Mouse (Mus musculus) left cerebral cortex, adult 2 months (tissue): ENCODE measurements around the gene Arntl. TPM values are rescaled to one million over a fixed set of nuclear protein-coding genes. Genes with fewer than 3 reads are reported as not detected.
"Not testable (repeated sequence)": the region's sequence is repeated elsewhere in the genome, so short reads cannot be mapped to it uniquely, and the experiment has no call there.

Source experiments
- DNase-seq, 2 experiments: peaks; one replicate each; pipeline ENCODE4 v3.0.0; 2021 to 2022; ENCODE audit warnings: low spot score in 2 of 2, mixed read lengths in 1 of 2; ENCODE audit errors: extremely low spot score in 1 of 2
- H3K27ac ChIP-seq: fragments of 200-600 bp; 2 replicates; pipeline ENCODE4 v1.8.1; 2022
- H3K4me3 ChIP-seq: fragments of 200-600 bp; 2 replicates; pipeline ENCODE4 v1.8.1; 2022
- CTCF ChIP-seq: fragments of 200-600 bp; IDR thresholded peaks from 2 replicates; pipeline ENCODE4 v1.8.1; 2022; ENCODE audit warnings: antibody characterized with exemption, mild to moderate bottlenecking, moderate library complexity
- intact Hi-C: fragments of 180-260 bp; cut with DNase I; formaldehyde crosslinking; loops from one replicate; pipeline ENCODE4 v1.15.1; 2025
- total RNA-seq, 2 experiments: library from RNA; stranded (reverse); gene quantifications; 2 replicates each; pipeline ENCODE4 v1.2.3; 2021

Arntl gene
- total RNA-seq, 2 experiments from 2014 or later = 41.6 to 50.4 TPM

DNA sequence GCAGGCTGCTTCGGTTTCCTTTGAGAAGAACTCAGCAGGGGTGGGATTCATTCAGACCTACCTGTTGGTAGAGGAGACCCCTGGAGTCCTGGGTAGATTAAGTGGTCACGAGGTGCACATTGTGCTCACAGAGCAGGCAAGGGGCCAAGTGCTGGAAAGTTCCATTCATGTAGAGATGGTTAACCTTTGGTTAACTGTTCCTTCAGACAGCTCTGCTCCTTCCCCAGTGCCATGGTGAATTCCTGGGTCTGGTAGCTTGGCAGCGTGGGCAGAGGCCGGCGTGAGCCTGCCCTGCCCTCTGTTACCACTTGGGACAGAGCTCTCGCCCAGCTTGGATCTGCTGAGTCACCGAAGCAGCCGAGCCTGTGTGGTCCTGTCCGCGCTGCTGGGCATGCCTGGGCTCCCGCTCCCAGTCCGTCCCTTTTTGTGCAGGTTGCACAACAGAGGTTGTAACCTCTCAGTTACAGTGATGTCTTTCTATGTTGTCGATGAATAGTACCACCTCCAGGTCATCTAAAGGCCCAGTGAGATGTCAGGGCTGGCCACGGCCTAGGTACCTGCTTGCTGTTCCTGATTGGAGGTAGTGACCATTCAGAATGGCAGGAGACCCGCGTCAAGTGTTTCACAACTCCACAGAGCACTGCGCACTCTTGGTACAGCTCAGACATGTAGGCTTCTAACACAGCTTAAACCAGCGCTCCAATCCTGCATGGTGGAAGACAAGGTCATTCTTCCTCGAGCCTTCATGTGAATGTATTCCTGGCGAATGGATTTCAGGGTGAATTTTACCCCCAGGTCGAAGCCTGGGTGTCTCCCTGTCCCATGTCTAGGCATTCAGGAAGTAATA lies 53.3 kb downstream of the Arntl start:
- intact Hi-C loops = loop anchor here (5.0 kb wide), 1 partner anchor 343 kb away; no protein-coding TSS in a partner anchor
- peak overlapping the region; percentile 4; the same call in 1 of the 2 replicates for H3K27ac ChIP-seq

DNA sequence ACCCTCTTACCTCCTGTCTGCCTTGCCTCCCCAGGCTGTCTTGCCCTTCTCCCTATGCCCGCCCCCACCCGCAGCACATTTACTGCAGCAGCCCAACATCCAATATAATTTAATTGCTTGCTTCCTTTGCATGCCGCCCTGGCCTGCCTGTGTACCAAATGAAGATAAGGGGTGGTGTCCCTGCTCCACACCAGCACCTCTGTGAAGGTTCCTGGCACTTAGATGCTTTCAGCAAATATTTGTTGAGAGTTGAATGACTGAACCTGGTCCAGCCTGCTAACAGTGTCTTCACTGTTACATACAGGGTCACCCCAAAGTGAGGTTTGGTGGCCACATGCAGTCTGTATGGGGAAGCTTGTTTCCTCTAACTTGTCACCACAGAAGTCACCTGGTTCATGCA lies 54.4 kb downstream of the Arntl start:
- DNase-seq = no peak
- peak overlapping the region; percentile 19; the same call in 1 of the 2 replicates for H3K27ac ChIP-seq
- TF ChIP-seq CTCF = no peak
- no peak overlapping the region for H3K4me3 ChIP-seq
- intact Hi-C loops = loop anchor here (5.0 kb wide), 1 partner anchor 344 kb away; no protein-coding TSS in a partner anchor

More for the DNA sequence above, 53.3 kb downstream of the Arntl start:
- no peak for DNase-seq
- no peak overlapping the region for H3K4me3 ChIP-seq
- peak; percentile 23; the same call in 1 of the 2 replicates for TF ChIP-seq CTCF

DNA sequence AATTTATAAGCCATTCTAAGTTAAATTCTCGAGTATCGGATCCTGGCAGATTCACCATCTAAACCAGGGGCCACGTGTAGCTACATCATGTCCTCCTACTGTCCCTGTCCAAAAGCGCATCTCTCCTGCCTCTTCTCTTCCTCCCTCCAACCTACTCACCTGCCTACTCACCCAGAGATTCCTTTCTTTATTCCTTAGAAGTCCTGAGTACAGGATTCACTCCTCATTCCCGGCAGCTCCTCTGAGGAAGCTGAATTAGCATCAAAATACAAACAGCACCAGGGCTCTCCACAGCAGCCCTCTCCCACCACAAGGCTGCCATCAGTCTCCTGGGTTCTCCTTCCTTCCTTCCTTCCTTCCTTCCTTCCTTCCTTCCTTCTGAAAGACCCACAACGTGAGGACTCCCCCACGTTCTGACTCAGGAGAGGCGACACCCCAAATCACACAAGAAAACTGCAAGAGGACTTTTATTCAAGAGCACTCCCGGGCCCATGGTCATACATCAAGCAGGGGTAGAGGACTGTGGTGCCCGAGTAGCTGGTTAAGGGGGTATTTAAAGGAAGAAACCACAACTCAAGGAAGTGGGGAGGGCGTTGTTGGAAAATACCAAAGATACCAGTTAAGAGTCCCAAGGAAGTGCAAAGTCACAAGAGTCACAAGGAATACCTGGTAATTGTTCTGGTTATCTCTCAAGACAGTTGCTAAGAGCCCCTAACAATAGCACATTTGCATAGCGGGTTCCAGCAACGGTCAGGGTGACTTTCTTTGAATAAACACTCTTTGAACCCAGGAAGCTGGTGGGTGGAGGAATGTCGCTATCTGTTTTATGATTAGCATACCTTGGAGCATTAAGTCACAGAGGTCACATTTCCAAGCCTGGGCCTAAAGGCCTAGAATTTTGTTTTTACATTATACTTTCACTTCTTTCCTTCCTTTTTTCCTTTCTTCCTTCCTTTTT lies 55.5 kb downstream of the Arntl start:
- H3K27ac ChIP-seq, H3K4me3 ChIP-seq, DNase-seq: not testable (repeated sequence)
- intact Hi-C loops = loop anchor here (5.0 kb wide), 1 partner anchor 345 kb away; no protein-coding TSS in a partner anchor

DNA sequence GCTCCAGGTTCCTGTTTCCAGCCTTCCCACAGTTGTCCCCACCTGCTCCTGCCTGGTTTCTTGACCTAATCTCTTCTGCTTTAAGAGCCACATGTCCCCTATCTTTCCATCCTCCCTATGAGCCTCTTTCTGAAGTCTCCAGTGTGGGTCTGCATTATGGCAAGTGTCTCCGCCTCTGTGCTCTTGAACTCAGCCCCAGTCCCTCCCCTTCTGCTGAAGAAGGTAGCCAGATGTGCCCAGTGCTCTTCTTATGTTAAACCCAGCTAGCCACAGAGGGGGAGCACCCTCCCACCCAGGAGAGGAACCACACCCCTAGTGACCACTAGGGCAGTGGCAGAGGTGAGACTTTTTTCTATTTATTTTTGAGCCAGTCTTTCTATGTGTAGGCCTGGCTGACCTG lies 56.7 kb downstream of the Arntl start:
- Histone ChIP-seq H3K4me3 (no peak overlapping the region), H3K27ac (no peak overlapping the region)
- no peak for DNase-seq
- intact Hi-C loops = loop anchor here (5.0 kb wide), 1 partner anchor 347 kb away; no protein-coding TSS in a partner anchor
- no peak for TF ChIP-seq CTCF

DNA sequence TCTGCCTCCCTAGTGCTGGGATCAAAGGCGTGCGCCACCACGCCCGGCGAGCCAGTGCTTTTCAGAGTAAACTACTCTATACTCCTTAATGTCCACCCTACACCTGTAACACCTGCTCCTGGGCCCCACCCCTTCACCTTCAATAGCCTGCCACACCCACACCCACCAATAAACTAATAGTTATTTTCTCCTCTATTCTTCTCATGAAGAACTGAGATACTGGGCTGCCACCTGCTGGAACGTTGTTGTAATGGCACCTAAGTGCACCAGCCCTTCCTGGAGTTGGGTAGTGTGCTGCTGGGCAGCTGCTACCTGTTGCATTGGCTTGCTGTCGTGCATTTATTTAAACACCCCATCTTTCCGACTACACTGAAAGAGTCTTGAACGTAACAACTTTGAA lies 61.0 kb downstream of the Arntl start:
- intact Hi-C loops = loop anchor here (1.0 kb wide), 1 partner anchor 125 kb away; no protein-coding TSS in a partner anchor
- no peak overlapping the region for H3K27ac ChIP-seq
- peak; percentile 59 to 64 for DNase-seq
- TF ChIP-seq CTCF = peak; percentile 82
- H3K4me3 ChIP-seq = no peak overlapping the region

DNA sequence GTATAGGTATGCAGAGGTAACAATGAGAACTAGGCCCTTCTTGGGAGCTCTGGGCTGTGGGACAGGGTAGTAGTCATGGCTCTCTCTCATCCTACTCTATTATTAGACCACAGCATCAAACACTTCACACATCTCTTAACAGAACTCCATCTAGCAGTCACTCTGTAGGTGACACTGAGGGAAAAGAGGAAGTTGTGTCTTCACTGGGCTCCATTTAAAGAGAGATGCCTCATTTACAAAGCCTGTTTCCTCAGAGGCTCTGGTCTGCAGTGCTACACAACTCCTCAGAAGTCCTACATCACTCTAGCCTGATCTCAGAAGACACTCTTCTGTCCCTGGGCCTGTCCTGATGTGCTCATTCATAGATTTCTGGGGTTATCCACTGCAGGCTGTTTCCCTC lies 61.8 kb downstream of the Arntl start:
- TF ChIP-seq CTCF = no peak
- intact Hi-C loops = no loop called here
- no peak overlapping the region for H3K4me3 ChIP-seq
- DNase-seq = no peak
- no peak overlapping the region for H3K27ac ChIP-seq

DNA sequence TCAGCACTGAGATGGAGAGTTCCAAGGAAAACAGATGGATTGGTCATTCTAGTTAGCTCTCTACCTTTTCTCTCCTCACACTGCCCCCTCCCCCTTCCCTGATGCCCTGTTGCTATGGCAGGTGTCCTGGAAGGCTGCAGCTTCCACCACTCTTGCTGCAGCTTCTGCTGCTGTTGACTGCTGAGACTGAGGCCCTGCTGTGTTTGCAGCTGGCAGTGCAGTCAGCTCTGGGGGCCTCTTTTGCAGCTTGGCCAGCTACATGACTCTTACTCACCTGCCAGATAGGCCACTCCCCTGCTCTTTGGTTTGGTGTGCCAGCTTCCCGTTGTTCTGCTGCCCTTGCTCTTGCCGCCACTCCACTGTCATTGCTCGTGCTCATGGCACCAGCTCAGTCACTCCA lies 62.7 kb downstream of the Arntl start:
- DNase-seq = no peak
- intact Hi-C loops = no loop called here

DNA sequence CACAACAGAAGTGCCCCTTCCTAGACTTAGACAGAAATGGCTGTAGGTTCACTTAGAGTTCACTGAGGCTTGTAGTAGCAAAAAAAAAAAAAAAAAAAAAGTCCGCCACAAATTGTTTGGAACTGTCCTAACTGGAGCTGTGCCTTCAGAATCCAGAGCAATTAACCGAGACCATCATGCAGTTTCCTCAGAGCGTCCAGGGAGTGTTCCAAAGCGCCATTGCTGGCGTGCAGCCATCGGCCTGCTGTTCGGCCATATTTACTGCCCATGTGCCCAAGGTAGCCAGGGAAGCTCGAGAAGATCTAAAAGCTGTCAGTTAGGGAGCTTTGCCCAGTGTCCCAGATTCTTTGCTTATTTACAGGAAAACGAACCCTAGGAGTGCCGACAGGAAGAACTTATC lies 63.3 kb downstream of the Arntl start:
- no peak overlapping the region for H3K27ac ChIP-seq
- DNase-seq = no peak
- no peak overlapping the region for H3K4me3 ChIP-seq
- intact Hi-C loops = no loop called here
- TF ChIP-seq CTCF = no peak

More for the DNA sequence above, 62.7 kb downstream of the Arntl start:
- H3K4me3 ChIP-seq = no peak overlapping the region
- H3K27ac ChIP-seq = no peak overlapping the region
- no peak for TF ChIP-seq CTCF

DNA sequence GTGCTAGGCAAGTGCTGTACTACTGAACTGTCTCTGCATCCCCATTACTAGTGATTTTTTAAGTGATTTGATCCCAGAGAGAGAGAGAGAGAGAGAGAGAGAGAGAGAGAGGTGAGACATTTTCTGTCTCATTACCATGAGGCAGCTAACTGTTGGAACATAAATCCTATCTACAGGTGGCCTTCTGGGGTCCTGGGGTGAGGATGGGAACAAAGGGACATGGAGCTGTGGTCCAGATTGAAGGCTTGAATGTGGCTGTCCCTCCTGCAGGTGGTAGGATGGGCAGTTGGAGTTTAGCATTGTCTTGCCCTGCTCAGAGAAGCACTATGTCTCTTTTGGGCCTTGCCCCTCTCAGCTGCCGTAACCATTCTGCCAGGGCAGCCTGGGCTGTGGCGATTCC lies 63.7 kb downstream of the Arntl start:
- Histone ChIP-seq H3K27ac (no peak overlapping the region), H3K4me3 (no peak overlapping the region)
- TF ChIP-seq CTCF = no peak
- intact Hi-C loops = no loop called here
- DNase-seq = no peak

DNA sequence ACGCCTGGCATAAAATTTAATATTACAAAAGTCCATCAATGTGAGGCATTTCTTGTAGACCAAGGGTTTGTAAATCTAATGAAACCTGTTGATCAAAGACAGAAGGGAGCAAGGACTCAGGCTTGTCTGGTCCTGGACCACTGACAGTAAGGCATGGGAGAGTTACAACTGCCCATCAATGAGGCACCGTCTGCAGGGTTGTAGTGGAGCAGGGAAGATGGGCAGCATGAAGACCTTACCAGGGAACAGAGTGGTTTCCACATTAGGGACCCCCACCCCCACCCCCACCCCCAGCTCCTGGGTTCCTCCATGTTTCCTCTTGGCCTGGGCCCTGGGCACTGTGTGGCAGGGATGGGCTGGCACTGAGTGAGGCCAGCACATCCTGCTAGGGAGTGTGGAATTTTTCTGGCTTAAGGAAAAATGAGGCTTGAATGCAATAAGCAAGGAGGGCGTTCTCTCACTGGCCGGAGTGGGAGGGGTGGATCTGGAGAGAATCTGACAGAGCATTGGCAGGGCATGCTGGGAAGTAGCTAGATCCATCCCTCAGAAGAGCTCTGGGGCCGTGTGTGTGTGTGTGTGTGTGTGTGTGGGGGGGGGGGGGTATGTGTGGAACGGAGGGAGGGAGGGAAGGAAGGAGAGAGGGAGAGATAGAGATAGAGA lies 65.2 kb downstream of the Arntl start:
- no peak for DNase-seq
- intact Hi-C loops = no loop called here
- TF ChIP-seq CTCF = no peak
- H3K4me3 ChIP-seq = no peak overlapping the region
- H3K27ac ChIP-seq = no peak overlapping the region

DNA sequence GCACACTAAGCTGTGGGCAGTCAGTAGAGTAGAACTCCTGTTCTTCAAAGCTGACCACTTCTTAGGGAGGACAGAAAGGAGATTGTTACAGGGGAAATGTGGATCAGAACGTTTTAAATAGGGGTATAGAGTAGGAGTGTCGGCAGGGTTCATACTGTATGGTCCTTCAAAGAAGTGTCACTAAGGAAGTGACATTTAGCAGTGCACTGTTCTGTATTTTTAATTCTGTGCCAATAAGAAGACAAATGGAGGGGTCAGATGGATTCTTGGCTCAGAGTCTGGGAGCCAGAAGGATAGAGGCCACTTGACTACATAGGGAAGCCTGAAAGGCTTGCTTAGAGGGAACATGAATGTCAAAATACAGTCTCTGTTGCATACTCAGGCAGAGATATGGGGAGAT lies 70.0 kb downstream of the Arntl start:
- intact Hi-C loops = no loop called here
- no peak for DNase-seq
- no peak for TF ChIP-seq CTCF
- H3K4me3 ChIP-seq = no peak overlapping the region
- H3K27ac ChIP-seq = no peak overlapping the region; the same call in 1 of the 2 replicates
